Mouse (Mus musculus) CH12.LX (cell line): ENCODE measurements at regions not wholly inside any gene's neighbourhood (a gene's known extent, or its start where the extent isn't known, plus 50 kb on each side); places are given as distances from the start of the nearest gene placed in this dataset.

Source experiments
- CTCF ChIP-seq, 2 experiments: IDR thresholded peaks in 1 of 2; conservative IDR thresholded peaks in 1 of 2; 2 replicates each; pipeline ENCODE4 v1.5.1; 2011 to 2012; ENCODE audit warnings: low read depth in 2 of 2, low read length in 2 of 2, improper control_type of control experiment in 1 of 2, inconsistent platforms in 1 of 2, mild to moderate bottlenecking in 1 of 2, moderate library complexity in 1 of 2
- EP300 ChIP-seq: IDR thresholded peaks from 2 replicates; pipeline ENCODE4 v1.6.1; 2011; ENCODE audit warnings: low read length, improper control_type of control experiment
- IRF4 ChIP-seq: IDR thresholded peaks from 2 replicates; pipeline ENCODE4 v1.6.1; 2014; ENCODE audit warnings: low read depth, mild to moderate bottlenecking, inconsistent platforms, low read length, improper control_type of control experiment
- MAFK ChIP-seq: IDR thresholded peaks from 2 replicates; pipeline ENCODE4 v1.6.1; 2011; ENCODE audit warnings: low read length, improper control_type of control experiment; ENCODE audit not compliant: insufficient replicate concordance
- MXI1 ChIP-seq: IDR thresholded peaks from 2 replicates; pipeline ENCODE4 v1.6.1; 2011; ENCODE audit warnings: mild to moderate bottlenecking, low read depth, low read length, improper control_type of control experiment

- TF ChIP-seq IRF4 (no peak), MXI1 (no peak), CTCF (conservative IDR thresholded peaks at IDR 0.05 in 1 of 2, IDR thresholded peaks at IDR 0.05 in 1 of 2; ENCODE audit: low read depth in 2 of 2, low read length in 2 of 2) (no peak), MAFK (no peak), EP300 (no peak)
Measured at GRCm38 (mm10) chr7:113108442-113109000, 98.7 kb upstream of the Arntl start.
